Mouse (Mus musculus): ENCODE measurements around the gene Dlgap5.
"Not testable (repeated sequence)": the region's sequence is repeated elsewhere in the genome, so short reads cannot be mapped to it uniquely, and the experiment has no call there.

The Dlgap5 gene

GRCm38 (mm10) chr14:47417775-47418665 is at the start of gene Dlgap5:
Gene Dlgap5 (minus strand): TSS chr14:47418407.
- peak; percentile 96 for DNase-seq

- peak; percentile 21 for DNase-seq
These were observed 47.4 kb upstream of the Dlgap5 start for GRCm38 (mm10) chr14:47465468-47466175.

DNA sequence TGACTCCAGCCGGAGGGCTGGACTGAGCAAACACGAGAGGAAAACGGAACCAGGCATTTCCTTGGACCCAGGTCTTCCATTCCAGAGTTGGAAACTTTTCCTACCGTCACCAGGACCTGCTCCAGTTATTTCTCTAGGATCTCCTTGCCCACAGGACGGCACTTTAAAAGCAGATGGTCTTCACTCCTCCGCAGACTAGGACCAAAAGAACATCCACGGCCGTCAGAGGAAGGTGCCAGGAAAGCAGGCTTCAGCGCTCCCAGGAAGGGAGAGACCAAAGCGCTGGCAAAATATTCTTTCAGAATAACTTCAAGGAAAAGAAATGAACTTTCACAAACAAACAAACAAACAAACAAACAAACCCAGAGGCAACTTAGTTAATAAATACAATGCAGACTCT is 46.2 kb upstream of the Dlgap5 start:
- DNase-seq, result no peak

GRCm38 (mm10) chr14:47462877-47463460 is 44.8 kb upstream of the Dlgap5 start:
- no peak for DNase-seq

DNA sequence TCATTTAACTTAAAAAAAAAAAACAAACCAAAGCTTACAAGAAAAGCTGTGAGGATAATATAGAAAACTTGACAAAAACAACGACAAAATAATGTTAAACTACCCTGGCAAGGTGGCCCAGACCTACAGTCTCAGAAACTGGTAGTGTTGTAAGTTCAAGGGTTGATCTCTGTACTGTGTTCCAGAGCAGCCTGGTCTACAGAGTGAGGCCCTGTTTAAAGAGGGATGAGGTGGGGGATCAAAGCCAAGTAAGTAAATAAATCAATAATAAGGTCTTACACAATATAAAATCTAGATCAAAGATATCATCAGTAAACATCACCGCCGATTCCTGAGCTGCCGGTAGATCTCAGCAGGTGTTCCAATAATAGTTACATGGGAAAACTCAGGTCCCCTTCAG is 44.2 kb upstream of the Dlgap5 start:
- no peak for DNase-seq

GRCm38 (mm10) chr14:47461997-47462396 is 43.8 kb upstream of the Dlgap5 start:
- DNase-seq, result no peak

DNA sequence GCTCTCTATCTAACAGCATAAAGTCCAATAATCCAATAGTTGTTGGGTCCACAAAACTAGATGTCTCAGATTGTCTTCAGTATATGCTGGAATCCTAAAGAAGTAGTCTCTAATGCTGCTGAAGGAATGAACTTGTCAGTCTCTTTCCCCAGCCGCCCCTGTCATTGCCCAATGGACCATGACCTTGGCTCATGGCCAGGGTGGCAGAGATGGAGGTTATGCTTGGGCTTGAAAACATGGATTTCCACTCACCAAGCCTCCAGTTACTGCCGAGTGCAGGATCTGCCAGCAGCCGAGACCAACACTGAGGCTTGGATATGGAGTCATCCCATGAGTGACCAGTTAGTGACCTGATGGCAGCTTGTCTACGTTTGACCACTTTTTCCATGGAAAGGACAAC is 41.3 kb upstream of the Dlgap5 start:
- DNase-seq, result no peak

DNA sequence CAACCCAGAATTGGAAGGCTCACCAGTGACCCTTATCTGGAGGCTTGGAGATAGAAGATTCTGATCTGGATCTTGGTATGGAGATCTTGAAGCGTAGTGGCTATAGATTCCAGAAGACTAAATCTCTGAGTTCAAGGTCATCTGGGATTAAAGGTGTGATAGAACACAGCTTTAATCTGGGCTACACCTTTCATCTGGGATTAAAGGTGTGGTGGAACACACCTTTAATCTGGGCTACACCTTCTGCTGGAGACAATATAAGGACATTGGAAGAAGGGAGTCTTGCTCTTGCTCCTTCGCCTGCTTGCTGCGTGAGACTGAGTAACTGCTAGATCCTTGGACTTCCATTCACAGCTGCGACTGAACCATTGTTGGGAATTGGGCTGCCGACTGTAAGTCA is 31.9 kb upstream of the Dlgap5 start, which contains the start of gene Fbxo34:
Fbxo34 (plus strand) TSS at position 301 of the 400 bp plus-strand sequence.
- DNase-seq, result not testable (repeated sequence)

GRCm38 (mm10) chr14:47445331-47446095 is 27.3 kb upstream of the Dlgap5 start:
- DNase-seq, result no peak

- DNase-seq, result no peak
These were observed 26.7 kb upstream of the Dlgap5 start for GRCm38 (mm10) chr14:47444907-47445306.

DNA sequence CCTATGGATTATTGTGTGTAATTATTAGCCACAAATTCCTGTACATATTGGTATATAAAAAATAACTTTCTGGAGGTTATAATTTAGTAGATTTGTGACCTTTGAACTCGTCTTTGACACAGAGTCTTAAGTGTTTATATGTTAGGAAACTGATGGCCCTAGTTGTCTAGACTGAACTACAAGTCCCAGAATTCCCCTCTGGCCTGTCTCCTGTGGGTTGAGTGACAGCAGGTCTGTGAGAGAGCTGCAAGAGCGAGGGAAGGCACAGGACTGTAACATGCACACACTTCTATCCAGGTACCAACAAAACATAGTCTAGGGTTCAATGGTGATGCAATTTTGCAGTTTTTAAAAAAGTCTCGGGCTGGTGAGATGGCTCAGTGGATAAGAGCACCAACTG is 20.7 kb upstream of the Dlgap5 start:
- no peak for DNase-seq

- DNase-seq, result peak; percentile 16
These were observed 14.8 kb upstream of the Dlgap5 start for GRCm38 (mm10) chr14:47432987-47433386.

DNA sequence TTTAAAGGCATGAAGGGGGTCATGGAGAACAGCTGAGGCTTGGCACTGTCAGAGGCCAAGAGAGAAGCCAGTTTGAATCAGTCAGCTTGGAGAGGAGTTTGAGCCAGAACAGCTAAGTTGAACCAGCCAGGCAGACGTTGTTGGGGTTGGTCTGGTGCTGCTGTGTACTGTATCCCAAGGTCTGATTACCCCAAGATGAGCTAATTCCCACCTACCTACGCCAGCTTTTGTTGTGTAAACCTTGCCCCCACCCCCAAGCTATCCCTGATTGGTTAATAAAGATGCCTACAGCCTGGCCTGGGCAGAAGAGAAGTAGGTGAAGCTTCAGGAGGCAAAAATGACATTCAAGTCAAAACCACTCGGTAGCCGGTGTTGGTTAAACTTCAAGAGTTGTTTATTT is 4.3 kb upstream of the Dlgap5 start:
- no peak for DNase-seq

DNA sequence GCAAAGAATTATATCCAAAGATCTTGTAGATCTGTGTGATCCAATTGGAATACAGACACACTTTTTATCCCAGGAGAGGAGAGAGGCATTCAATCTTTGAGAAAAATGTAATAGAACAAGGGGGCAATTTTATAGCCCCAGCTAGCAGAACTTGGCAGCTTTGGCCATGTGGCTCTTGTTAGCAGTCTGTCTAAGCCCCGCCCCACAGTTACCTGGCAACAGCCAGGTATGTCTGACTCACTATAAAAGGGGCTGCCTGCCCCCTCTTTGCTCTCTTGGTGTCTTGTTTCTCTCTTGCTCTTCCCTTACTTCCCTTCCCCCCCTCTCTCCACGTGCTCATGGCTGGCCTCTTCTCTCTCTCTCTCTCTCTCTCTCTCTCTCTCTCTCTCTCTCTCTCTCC is 3.4 kb upstream of the Dlgap5 start:
- DNase-seq, result no peak

- DNase-seq, result no peak
These were observed 1.6 kb upstream of the Dlgap5 start for GRCm38 (mm10) chr14:47419723-47420276.

DNA sequence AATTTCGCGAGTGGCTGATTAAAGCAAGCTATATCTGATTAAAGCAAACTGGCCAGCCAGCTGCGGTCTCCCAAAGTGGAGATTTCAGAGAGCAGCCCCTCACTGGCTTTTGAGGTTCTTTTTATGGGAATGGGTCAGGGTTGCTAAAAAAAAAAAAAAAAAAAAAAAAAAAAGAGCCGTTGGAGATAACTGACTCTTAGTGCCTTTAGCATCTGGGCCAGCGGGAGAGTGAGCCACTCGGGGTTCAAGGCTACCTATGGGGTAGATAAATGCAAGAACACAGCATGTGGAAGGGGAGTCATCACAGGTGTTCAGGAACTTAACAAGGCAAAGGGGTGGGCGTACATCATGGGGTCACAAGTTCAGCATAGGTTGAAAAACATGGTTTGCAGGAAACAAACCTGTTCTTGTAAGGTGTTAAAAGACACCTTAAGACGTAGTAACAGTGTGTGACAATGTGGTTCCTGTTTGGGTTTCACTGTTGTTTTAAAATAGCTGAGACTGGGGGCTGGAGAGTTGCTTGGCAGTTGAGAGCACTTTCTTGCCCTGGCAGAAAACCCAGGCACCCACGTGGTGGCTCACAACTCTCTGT is 923 bp upstream of the Dlgap5 start:
- DNase-seq, result no peak

DNA sequence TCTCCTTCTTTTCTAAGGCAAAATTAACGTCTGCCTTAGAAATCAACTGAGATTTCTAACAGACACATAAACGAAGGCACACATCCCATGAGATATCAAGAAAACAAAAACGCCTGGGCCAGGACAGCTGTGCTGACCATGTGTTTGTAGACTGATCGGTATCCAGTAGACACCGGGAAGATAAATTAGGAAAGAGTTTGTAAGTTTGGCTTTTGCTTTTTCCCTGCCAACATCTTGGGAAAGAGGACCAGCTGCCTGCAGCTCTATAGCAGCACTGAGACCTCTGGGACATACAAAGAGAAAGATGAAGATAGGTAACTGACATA is 422 bp upstream of the Dlgap5 start:
- no peak for DNase-seq

DNA sequence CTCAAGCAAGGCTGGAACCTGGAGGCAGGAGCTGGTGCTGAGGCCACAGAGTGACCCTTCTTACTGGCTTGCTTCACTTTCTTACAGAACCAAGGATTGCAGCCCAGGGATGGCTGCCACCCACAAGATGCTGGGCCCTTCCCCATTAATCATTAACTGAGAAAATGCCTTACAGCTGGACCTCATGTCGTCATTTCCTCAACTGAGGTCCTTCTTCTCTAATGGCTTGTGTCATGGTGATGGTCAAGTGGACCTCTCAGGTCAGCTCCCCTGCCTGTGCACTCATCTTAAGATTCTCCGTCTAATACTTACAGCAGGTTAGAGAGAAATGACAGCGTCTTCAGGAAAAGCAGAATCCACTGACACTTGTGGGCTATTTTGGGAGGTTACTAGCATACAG is 861 bp downstream of the Dlgap5 start:
- DNase-seq, result no peak

- peak; percentile 21 for DNase-seq
These were observed 12.2 kb downstream of the Dlgap5 start for GRCm38 (mm10) chr14:47406000-47406399.

GRCm38 (mm10) chr14:47402735-47403134 is 15.5 kb downstream of the Dlgap5 start:
- no peak for DNase-seq

DNA sequence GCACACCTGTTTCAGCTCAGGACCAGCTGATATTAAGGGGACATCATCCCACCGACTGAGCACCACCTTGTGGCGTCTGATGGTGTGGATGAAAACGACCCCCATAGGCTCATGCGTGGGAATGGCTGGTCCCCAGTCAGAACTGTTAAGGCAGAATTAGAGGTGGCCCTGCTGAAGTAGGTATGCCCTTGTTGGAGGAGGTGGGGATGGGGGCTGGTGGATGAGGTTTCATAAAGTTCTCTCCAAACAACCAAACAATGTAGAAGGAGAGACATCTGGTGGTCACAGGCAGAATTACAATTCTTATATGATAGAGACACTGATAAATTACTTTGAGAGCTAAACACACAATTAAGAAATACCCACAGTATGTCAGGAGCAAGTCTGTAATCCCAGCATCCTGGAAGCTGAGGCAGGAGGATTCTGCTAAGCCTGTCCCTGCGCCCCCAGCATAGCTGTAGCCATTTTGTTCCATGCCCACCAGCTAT is 22.0 kb downstream of the Dlgap5 start:
- peak; percentile 83 for DNase-seq

DNA sequence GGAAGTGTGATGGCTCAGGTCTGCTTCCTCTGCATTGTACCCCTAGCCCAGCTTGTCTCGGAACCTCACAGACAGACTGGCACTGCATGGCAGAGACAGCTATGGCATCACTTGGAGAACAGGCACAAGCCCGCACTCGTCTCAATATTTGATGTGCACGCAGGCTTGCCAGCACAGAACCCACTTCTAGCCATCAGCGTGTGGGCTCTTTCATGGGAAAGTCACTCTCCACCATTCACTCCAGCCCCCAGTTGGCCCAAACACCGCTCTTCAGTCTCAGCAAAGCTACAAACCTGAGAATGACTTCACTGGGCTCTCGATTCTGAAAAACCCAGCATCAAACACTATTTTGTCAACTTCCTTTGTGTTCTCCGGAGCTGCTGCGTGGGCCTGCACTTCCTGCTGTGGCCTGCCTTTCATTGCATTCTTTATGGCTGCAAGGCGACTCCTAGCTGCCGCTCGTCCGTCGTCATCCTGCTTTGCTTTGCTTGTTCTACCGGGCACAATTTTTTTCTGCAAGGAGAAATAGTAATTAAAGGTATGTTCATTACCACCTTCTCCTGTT is 22.7 kb downstream of the Dlgap5 start:
- DNase-seq, result peak; percentile 62
